Comparison of ENCODE assay signal across 8 mouse cellular contexts in the genomic region with DNA sequence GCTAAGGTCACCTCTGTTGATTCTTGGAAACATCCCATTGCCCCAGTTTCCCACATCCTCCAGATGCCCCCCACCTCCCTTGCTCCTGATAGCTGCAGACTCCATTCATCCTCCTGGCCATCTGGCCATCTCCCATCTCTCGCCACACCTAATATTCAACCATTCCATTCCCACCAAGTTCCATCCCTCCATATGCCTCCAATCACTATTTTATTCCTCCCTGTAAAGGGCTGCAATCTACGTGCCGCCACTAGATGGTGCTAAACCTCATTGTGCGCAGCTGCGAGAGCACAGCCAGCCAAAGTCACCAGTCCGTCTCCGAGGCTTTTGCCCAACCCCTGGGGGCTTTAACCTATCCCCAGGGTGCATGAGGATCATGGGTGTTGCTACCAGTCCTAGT. TPM values are rescaled to one million over a fixed set of nuclear protein-coding genes. Genes with fewer than 3 reads are reported as not detected.
DNase-seq lines count a peak whose midpoint lies in the region; ATAC-seq and TF ChIP-seq lines count a peak whose summit lies in the region.
"Not testable (repeated sequence)": the region's sequence is repeated elsewhere in the genome, so short reads cannot be mapped to it uniquely, and the experiment has no call there.

No protein-coding gene starts in this region.

- H3K27ac ChIP-seq in cerebellum, adult 2 months (ENCODE audit: insufficient read depth, low read length); forebrain, embryonic 14.5 days (ENCODE audit: low read depth, low read length); kidney, embryonic 15.5 days; limb, embryonic 13.5 days; midbrain, embryonic 12.5 days (replicated peaks): not testable (repeated sequence)

- peak; percentile 47 for ATAC-seq in CD4-positive, CD25-positive, alpha-beta regulatory T cell, adult 4 months
- peak; percentile 80 for ATAC-seq in forebrain, embryonic 14.5 days
- ATAC-seq in kidney, embryonic 15.5 days (replicated peaks; ENCODE audit: low FRiP score): peak; percentile 46; the same call in 1 of the 2 replicates
- not testable (repeated sequence) for ATAC-seq in limb, embryonic 13.5 days (ENCODE audit: low FRiP score, low read depth)
- ATAC-seq in midbrain, embryonic 12.5 days (ENCODE audit: low FRiP score, low read depth): peak; percentile 88

- H3K4me3 ChIP-seq in cerebellum, adult 2 months (replicated peaks; ENCODE audit: insufficient read depth, low read depth, low read length); forebrain, embryonic 14.5 days (ENCODE audit: low read depth, low read length); kidney, embryonic 15.5 days (replicated peaks); limb, embryonic 13.5 days; midbrain, embryonic 12.5 days: not testable (repeated sequence)

- H3K9ac ChIP-seq in forebrain, embryonic 14.5 days (ENCODE audit: low read length); kidney, embryonic 15.5 days; limb, embryonic 13.5 days; midbrain, embryonic 12.5 days (replicated peaks): not testable (repeated sequence)

- not testable (repeated sequence) for H3K27me3 ChIP-seq in cerebellum, adult 2 months (ENCODE audit: control insufficient read depth, insufficient read depth, low read length); forebrain, embryonic 14.5 days (replicated peaks; ENCODE audit: control insufficient read depth, insufficient read depth, low read length); kidney, embryonic 15.5 days; limb, embryonic 13.5 days; midbrain, embryonic 12.5 days

- peak; percentile 27; the same call in 1 of the 2 replicates for TF ChIP-seq CTCF in cerebellum, adult 2 months (IDR thresholded peaks at IDR 0.05; ENCODE audit: borderline replicate concordance, insufficient read depth, low read depth, low read length)

- not testable (repeated sequence) for H3K4me1 ChIP-seq in cerebellum, adult 2 months (ENCODE audit: control insufficient read depth, insufficient read depth, low read length); forebrain, embryonic 14.5 days (ENCODE audit: control insufficient read depth, insufficient read depth, low read length); kidney, embryonic 15.5 days; limb, embryonic 13.5 days; midbrain, embryonic 12.5 days

- H3K36me3 ChIP-seq in forebrain, embryonic 14.5 days (ENCODE audit: control insufficient read depth, insufficient read depth, low read length); kidney, embryonic 15.5 days; limb, embryonic 13.5 days; midbrain, embryonic 12.5 days: not testable (repeated sequence)

- H3K9me3 ChIP-seq in forebrain, embryonic 14.5 days (replicated peaks; ENCODE audit: control insufficient read depth, low read length); kidney, embryonic 15.5 days (replicated peaks); limb, embryonic 13.5 days; midbrain, embryonic 12.5 days: not testable (repeated sequence)

- TF ChIP-seq POLR2A in cerebellum, adult 2 months (IDR thresholded peaks at IDR 0.05; ENCODE audit: borderline replicate concordance, insufficient read depth, low read length): not testable (repeated sequence)

- 5% methylated on average over 7 of the region's 7 CpGs for WGBS in cerebellum, adult 2 months
- 3% methylated on average over 5 of the region's 7 CpGs for WGBS in forebrain, embryonic 14.5 days
- WGBS in kidney, embryonic 15.5 days: 5% methylated on average over 7 of the region's 7 CpGs
- 3% methylated on average over 7 of the region's 7 CpGs for WGBS in limb, embryonic 13.5 days
- WGBS in midbrain, embryonic 12.5 days: 4% methylated on average over 7 of the region's 7 CpGs

- DNase-seq in cerebellum, adult 2 months: peak; percentile 2 to 28
- peak; percentile 37 for DNase-seq in forebrain, embryonic 14.5 days (ENCODE audit: low spot score)
- peak; percentile 52 for DNase-seq in heart, postnatal 4 days
- peak; percentile 24 for DNase-seq in right cerebral cortex, postnatal 14 days

- H3K4me2 ChIP-seq in forebrain, embryonic 14.5 days (ENCODE audit: low read length): peak overlapping the region; percentile 31; the same call in 1 of the 2 replicates
- peak overlapping the region; percentile 41 for H3K4me2 ChIP-seq in kidney, embryonic 15.5 days
- peak overlapping the region; percentile 46 for H3K4me2 ChIP-seq in limb, embryonic 13.5 days (replicated peaks)
- H3K4me2 ChIP-seq in midbrain, embryonic 12.5 days (replicated peaks): not testable (repeated sequence)

RNA-seq across cellular contexts. Expression of a gene that starts 55.2 kb away (rescaled TPM):
- polyA plus RNA-seq in CD4-positive, CD25-positive, alpha-beta regulatory T cell, adult 4 months (2017; shearing (Covaris generic)): not detected
- 4.4 and 5.2 TPM in 2 replicates for polyA plus RNA-seq in cerebellum, adult 2 months (2012; rRNA removed)
- 29.5 and 34.4 TPM in 2 replicates for polyA plus RNA-seq in forebrain, embryonic 14.5 days (2014; fragmentation: Nextera tagmentation; extraction: Ambion mirVana)
- 10 to 100 TPM in 1 of 2 experiments, 1 to 10 TPM in 1; 8.8 to 10.2 TPM for total RNA-seq in heart, postnatal 4 days (2021)
- 8.8 and 13.1 TPM in 2 replicates for polyA plus RNA-seq in kidney, embryonic 15.5 days (2015; fragmentation: Nextera tagmentation; extraction: Ambion mirVana)
- polyA plus RNA-seq in limb, embryonic 13.5 days (2015; fragmentation: Nextera tagmentation; extraction: Ambion mirVana): 0.57 and 1.2 TPM in 2 replicates
- polyA plus RNA-seq in midbrain, embryonic 12.5 days (2016; fragmentation: Nextera tagmentation; extraction: Ambion mirVana): 1.6 and 2.1 TPM in 2 replicates
